Mouse (Mus musculus) urinary bladder, postnatal 14 days (tissue): ENCODE data around the gene Ubxn6.
"Not testable (repeated sequence)": the region's sequence is repeated elsewhere in the genome, so short reads cannot be mapped to it uniquely, and the experiment has no call there.

Source experiments
- DNase-seq: peaks from one replicate; pipeline ENCODE4 v3.0.0; 2021; ENCODE audit warnings: low spot score

Gene Ubxn6

GRCm38 (mm10) chr17:56074827-56075208, at the start of gene Ubxn6:
TSS of gene Ubxn6 (minus strand) at chr17:56075028.
- peak; percentile 98 for DNase-seq

DNA sequence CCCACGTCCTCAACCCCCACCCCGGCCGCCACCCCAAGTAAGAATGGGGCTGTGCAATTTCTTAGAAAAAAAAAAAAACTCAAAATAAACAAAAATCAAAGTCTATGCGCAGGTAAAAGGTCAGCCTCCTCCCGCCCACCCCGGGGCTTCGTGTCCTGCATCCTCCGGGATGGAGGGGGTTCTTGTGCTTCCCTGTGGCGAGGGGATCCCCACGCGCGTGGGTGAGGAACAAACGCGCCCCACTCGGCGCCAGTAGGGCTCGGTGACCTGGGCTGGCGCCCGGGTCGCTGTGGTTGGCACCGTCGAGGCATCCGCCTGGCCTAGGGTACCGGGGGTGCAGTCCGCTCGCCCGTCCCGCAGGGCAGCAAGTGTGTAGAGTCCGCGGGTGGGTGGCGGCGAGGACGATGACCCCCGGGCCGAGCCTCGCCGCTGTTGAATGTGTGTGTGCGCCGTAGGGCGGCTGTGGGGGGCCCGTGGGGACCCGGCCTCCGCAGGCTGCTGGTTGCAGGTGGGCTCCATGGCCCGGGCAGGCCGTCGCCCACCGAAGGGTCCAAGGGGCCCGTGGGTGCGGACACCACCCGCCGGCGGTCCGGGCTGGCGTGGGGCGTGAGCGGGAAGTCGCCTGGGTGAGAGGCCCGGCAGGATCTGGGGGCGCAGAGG, 49.0 kb upstream of the Ubxn6 start:
- no peak for DNase-seq

DNA sequence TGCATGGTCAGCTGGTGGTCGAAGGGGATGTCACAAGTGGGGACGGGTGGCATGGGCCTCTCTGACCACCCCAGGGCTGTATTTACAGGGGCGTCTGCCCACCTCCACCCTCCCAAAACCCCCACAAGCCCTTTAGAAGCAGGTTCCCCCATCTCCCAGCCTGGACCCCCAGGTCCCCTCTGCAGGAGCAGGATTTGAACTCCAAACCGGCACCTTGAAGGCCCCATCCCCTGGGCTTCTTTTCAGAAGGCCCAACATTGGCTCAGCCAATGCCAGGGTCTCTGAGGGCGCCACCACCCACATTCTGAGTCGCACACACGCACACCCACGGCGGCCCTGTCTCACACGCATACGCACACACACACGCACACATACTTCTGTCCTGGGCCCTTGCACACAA, 48.3 kb upstream of the Ubxn6 start:
- no peak for DNase-seq

GRCm38 (mm10) chr17:56121826-56122225, 47.0 kb upstream of the Ubxn6 start, which contains the start of gene Lrg1:
TSS of gene Lrg1 (minus strand) at chr17:56122001.
- DNase-seq, result no peak

DNA sequence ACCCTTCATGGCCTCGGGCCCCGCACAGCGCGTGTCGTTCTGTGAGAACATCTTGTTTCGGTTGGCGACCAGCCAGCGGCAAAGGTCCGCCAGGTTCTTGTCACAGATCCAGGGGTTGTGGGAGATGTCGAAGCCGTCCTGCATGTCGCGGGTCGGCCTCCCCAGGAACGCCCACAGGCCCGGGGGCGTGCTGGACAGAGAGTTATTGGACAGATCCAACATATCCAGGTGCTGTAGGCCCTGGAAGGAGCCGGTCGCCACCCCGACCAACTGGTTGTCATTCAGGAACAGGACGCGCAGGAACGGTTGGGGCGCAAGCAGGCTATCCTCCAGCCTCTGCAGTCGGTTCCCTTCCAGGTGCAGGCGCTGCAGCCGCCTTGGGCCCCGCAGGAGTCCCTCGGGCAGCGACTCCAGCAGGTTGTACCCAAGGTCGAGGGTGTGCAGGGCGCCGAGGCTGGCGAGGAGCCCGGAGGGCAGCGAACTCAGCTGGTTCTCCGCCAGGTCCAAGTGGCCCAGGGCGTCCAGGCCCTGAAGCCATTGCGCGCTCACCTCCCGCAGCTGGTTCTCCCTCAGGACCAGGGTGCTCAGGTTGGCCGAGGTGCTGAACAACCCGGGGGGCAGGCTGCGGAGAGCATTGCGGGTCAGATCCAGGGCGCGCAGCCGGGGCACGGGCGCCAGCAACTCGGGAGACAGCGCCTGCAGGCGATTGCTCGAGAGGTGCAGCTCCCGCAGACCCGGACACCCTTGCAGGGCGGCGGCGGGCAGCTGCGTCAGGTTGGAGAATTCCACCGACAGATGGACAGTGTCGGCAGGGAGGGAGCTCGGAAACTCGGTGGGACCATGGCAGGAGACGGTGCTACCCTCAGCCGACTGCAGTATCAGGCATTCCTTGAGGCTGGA, 45.4 kb upstream of the Ubxn6 start:
- DNase-seq, result peak; percentile 65

GRCm38 (mm10) chr17:56119431-56119830, 44.6 kb upstream of the Ubxn6 start:
- no peak for DNase-seq

GRCm38 (mm10) chr17:56117251-56117710, 42.5 kb upstream of the Ubxn6 start, which contains the start of gene Plin5:
TSS of gene Plin5 (minus strand) at chr17:56117596.
- peak; percentile 72 for DNase-seq

- DNase-seq, result no peak
These were observed 41.4 kb upstream of the Ubxn6 start for GRCm38 (mm10) chr17:56116193-56116592.

DNA sequence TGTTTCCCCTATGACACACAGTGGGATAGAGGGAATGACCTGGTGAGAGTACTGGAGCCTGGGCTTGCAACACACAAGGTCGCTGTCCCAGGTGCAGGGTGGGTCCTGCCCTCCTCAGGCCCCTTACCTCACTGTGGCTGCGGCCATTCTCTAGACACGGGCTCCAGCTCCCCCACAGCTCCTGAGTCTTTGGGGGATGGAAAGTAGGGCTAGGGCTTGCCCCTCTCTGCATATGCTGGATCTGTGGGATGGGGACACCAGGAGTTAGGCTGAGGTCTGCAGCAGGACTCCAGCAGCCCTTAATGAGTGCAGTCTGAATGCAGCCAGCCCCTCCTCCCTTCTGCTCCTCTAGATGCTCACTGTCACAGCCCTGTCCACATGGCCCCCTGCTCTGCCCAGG, 37.9 kb upstream of the Ubxn6 start:
- DNase-seq, result no peak

- DNase-seq, result peak; percentile 63
These were observed 37.0 kb upstream of the Ubxn6 start for GRCm38 (mm10) chr17:56111864-56112263.

DNA sequence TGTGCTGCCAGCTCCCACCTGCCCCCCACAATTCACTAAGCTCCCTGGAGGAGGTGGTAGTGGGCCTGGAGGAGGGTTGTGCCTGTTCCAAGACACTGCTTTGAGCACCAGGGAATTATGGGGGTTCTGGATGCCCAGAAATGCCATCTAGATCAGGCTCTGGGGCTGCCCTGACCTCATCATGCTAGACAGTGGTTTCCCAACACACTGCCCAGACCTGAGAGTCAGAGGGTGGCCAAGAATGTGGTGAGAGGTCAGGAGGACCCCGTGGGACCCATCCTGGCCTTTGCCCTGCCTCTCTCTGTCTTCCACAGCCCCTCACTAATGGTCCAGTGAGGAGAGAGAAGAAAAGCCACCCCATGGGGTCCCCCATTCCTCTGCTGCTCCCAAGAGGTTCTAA, 36.2 kb upstream of the Ubxn6 start:
- no peak for DNase-seq

- no peak for DNase-seq
These were observed 35.7 kb upstream of the Ubxn6 start for GRCm38 (mm10) chr17:56110571-56110970.

- peak; percentile 64 for DNase-seq
These were observed 34.6 kb upstream of the Ubxn6 start, which contains the start of gene Plin4 for GRCm38 (mm10) chr17:56109219-56110051. TSS of gene Plin4 (minus strand) at chr17:56109803.

GRCm38 (mm10) chr17:56108334-56109044, 33.7 kb upstream of the Ubxn6 start:
- DNase-seq, result peak; percentile 44

- DNase-seq, result no peak
These were observed 32.9 kb upstream of the Ubxn6 start for GRCm38 (mm10) chr17:56107736-56108135.

DNA sequence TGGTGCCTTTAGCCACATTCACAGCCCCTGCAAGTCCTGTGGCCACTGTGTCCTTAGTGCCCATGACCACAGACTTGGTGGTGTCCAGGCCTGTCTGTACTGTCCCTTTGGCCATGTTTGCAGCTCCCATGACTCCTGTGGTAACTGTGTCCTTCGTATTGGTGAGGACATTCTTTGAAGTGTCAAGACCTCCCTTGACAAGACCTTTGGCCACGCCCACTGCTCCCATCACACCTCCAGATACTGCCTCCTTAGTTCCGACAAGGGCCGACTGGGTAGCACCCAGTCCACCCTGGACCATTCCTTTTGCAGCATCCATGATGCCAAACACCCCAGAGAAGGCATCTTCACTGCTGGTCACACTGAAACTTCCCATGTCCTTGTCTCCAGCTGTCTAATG, 32.2 kb upstream of the Ubxn6 start:
- no peak for DNase-seq

DNA sequence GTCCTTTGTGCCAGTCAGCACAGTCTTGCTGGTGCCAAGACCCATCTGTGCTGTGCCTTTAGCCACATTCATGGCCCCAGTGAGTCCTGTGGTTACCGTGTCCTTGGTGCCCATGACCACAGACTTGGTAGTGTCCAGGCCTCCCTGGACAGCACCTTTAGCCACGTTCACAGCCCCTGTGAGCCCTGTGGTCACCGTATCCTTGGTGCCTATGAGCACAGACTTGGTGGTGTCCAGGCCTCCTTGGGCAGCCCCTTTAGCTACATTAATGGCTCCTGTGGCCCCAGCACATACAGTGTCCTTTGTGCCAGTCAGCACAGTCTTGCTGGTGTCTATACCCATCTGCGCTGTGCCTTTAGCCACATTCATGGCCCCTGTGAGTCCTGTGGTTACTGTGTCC, 31.6 kb upstream of the Ubxn6 start:
- DNase-seq, result not testable (repeated sequence)

GRCm38 (mm10) chr17:56104821-56105220, 30.0 kb upstream of the Ubxn6 start:
- DNase-seq, result not testable (repeated sequence)

DNA sequence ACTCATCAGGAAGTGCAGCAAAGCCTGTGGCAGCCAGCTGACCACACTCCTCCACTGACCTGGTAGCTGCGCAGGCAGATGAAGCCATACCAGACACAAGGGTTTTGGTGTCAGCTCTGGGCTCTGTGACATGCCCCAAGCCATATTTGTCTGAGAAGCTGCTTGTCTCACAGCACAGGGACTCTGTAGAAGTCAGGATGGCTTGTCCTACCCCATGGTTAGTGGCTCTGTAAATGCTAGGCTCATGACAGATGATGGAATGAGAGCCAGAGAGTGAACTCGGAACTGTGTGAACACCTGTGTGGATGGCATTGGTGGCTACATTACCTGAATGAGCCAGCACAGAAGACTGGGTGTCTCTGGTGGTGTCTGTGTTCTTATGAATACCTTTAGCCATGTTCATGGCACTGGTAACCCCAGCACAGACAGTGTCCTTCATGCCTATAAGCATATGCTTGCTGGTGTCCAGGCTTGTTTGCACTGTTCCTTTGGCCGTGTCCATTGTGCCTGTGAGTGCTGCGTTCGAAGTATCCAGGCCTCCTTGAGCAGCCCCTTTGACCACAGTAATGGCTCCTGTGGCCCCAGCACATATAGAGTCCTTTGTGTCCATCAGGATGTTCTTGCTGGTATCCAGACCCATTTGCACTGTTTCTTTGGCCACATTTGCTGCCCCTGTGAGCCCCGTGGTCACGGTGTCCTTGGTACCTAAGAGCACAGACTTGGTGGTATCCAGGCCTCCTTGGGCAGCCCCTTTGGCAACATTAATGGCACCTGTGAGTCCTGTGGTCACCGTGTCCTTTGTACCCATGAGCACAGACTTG, 28.8 kb upstream of the Ubxn6 start:
- DNase-seq, result no peak

- DNase-seq, result no peak
These were observed 28.1 kb upstream of the Ubxn6 start for GRCm38 (mm10) chr17:56102927-56103326.

DNA sequence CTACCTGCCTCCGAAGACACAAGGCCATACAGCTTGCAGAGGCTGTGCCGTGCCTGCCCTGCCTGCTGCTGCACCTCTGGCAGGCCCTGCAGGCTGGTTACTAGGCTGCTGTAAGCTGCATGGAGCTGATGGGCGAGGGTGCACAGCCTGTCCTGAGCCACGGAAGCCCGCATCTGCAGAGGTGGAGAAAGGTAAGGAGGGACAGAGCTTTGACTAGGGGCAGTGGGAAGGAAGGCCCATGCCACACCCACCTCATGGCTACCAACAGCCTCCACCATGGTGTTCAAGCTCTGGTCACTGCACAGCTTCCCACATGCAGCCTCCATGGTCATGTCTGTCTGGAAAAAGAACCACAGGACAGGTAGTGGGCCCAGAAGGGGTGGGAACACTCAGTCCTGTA, 27.3 kb upstream of the Ubxn6 start:
- no peak for DNase-seq
